Mouse (Mus musculus) intestine, postnatal 0 days (tissue): Measurements from ENCODE around the gene Jpt2. TPM values are rescaled to one million over a fixed set of nuclear protein-coding genes. Genes with fewer than 3 reads are reported as not detected.

ENCODE experiments used
- ATAC-seq: fragments of 200-750 bp; cut with Nextera tagmentation; 2 replicates; pipeline ENCODE4 v1.8.0; 2017; ENCODE audit warnings: mild to moderate bottlenecking, moderate TSS enrichment, moderate library complexity
- H3K27ac ChIP-seq: fragments of 300-500 bp; sonication (generic); 2 replicates; pipeline ENCODE4 v1.5.1; 2014; ENCODE audit warnings: mild to moderate bottlenecking, low read depth, low read length, moderate library complexity
- H3K27me3 ChIP-seq: fragments of 300-500 bp; sonication (generic); replicated peaks from 2 replicates; pipeline ENCODE4 v1.6.1; 2014; ENCODE audit warnings: low read length, mixed read lengths; ENCODE audit not compliant: control insufficient read depth, insufficient read depth
- H3K36me3 ChIP-seq: fragments of 300-500 bp; sonication (generic); 2 replicates; pipeline ENCODE4 v1.6.1; 2014; ENCODE audit warnings: mild to moderate bottlenecking, moderate library complexity; ENCODE audit not compliant: control insufficient read depth, insufficient read depth
- H3K4me1 ChIP-seq: fragments of 300-500 bp; sonication (generic); replicated peaks from 2 replicates; pipeline ENCODE4 v1.6.1; 2014; ENCODE audit warnings: antibody characterized with exemption, low read length, mixed read lengths; ENCODE audit not compliant: control insufficient read depth, insufficient read depth
- H3K4me2 ChIP-seq: fragments of 300-500 bp; sonication (generic); replicated peaks from 2 replicates; pipeline ENCODE4 v1.6.1; 2014; ENCODE audit warnings: low read depth, mild to moderate bottlenecking, moderate library complexity
- H3K4me3 ChIP-seq: fragments of 300-500 bp; sonication (generic); 2 replicates; pipeline ENCODE4 v1.5.1; 2014; ENCODE audit warnings: low read depth, low read length
- H3K9ac ChIP-seq: fragments of 300-500 bp; sonication (generic); 2 replicates; pipeline ENCODE4 v1.6.1; 2014; ENCODE audit warnings: mild to moderate bottlenecking, low read depth, low read length
- H3K9me3 ChIP-seq: fragments of 300-500 bp; sonication (generic); 2 replicates; pipeline ENCODE4 v1.6.1; 2016; ENCODE audit warnings: mixed run types; ENCODE audit not compliant: control insufficient read depth
- CTCF ChIP-seq: sonication (generic); IDR thresholded peaks from 2 replicates; pipeline ENCODE4 v1.5.1; 2016; ENCODE audit warnings: low read depth, mild to moderate bottlenecking, control low read depth, antibody characterized with exemption, moderate library complexity
- WGBS: fragments of 180-500 bp; shearing (Covaris S2); extraction: QIAGEN DNeasy Blood & Tissue Kit; methylation state at CpG from one replicate; pipeline ENCODE4 v1.1.7; 2014; 5-methylcytosine and 5-hydroxymethylcytosine counted together
- polyA plus RNA-seq: library from polyadenylated mRNA; unstranded; fragments of >200 nt; fragmentation: Nextera tagmentation; extraction: Ambion mirVana; gene quantifications from 2 replicates; pipeline ENCODE4 v1.2.1, GENCODE M21; 2015

Gene Jpt2
- polyA plus RNA-seq, 1 experiment from 2014 or later, result 35.7 TPM

DNA sequence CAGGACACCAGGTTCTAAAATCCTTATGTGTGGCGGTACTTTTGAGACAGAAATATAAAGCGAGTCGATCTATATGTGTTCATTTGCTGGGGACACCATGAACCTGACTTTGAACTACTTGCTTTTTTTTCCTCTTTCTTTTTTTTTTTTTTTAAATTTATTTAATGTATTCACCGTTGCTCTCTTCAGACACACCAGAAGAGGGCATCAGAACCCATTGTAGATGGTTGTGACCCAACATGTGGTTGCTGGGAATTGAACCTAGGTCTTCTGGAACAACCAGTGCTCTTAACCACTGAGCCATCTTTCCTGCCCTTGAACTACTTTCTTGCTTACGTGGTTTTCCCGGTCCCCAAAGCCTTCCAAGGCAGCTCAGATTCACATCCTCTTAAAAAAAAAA, 23.2 kb downstream of the Jpt2 start:
- Histone ChIP-seq H3K36me3 (no peaks in the 10 kb centered on the region), H3K4me3 (peak overlapping the region; percentile 71), H3K9me3 (no peaks in the 10 kb centered on the region), H3K4me1 (no peaks in the 10 kb centered on the region; the same call in 1 of the 2 replicates), H3K27me3 (no peaks in the 10 kb centered on the region), H3K4me2 (peak overlapping the region; percentile 88), H3K27ac (peak overlapping the region; percentile 66; the same call in 1 of the 2 replicates), H3K9ac (peak overlapping the region; percentile 67; the same call in 1 of the 2 replicates)
- ATAC-seq, result no peak
- peak; percentile 31; the same call in 1 of the 2 replicates for TF ChIP-seq CTCF
- 48% methylated on average over 6 of the region's 6 CpGs for WGBS

DNA sequence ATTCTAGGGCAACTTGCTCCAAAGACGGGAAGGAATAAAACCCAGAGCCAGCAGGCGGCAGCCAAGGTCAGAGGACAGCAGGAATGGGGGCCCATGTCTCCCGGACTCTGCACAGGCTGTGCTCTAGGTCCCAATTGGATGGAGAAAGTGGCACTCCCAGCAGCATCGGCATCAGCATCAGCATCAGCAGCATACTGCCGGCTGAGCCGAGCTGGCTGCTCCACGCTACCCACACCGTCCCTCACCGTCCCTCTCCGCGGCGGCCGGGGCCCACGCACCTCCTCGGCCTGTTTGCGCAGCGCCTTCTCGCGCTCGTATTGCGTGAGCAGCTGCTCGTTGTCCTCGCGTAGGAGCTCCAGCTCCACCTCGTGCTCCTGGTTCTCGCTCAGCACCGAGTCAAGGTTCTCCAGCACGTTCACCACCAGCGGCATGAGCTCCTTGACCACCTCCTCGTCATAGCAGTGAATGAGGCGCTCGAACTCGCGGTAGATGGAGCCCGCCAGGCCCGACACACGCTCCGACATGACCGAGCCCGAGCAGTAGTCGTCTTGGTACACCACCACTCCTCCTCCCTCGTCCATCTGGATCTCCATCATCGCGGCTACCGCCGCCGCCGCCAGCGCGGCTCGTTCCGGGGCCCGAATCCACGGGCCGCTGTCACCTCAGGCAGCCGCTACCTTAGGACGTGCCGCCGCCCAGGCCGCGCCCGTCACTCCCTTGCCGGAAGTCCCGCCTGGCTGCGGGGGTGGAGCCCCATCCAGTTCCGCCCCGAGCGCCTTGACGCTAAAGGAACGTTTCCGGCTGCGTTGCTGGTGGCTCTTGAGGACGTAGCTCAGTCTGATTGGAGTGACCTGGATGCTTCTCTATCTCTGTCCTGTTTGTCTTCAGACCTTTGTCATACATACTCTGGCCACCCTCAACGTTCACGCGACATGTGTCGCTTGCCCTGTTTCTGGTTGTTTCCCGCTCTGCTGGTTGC, 23.9 kb downstream of the Jpt2 start, which contains the start of gene Mapk8ip3:
Gene Mapk8ip3 (minus strand): TSS at position 719 of the 979 bp plus-strand sequence.
- no peaks in the 10 kb centered on the region; the same call in 1 of the 2 replicates for H3K4me1 ChIP-seq
- H3K27ac ChIP-seq, result peak within 1 kb of the TSS; percentile 66
- under 1% methylated on average over 77 of the region's 78 CpGs for WGBS
- H3K9me3 ChIP-seq, result no peaks in the 10 kb centered on the region
- H3K4me2 ChIP-seq, result peak within 1 kb of the TSS; percentile 88
- H3K9ac ChIP-seq, result peak within 1 kb of the TSS; percentile 67
- no peaks in the 10 kb centered on the region for H3K36me3 ChIP-seq
- no peaks in the 10 kb centered on the region for H3K27me3 ChIP-seq
- TF ChIP-seq CTCF, result peak; percentile 70
- peak within 1 kb of the TSS; percentile 71 for H3K4me3 ChIP-seq
- ATAC-seq, result peak; percentile 96

DNA sequence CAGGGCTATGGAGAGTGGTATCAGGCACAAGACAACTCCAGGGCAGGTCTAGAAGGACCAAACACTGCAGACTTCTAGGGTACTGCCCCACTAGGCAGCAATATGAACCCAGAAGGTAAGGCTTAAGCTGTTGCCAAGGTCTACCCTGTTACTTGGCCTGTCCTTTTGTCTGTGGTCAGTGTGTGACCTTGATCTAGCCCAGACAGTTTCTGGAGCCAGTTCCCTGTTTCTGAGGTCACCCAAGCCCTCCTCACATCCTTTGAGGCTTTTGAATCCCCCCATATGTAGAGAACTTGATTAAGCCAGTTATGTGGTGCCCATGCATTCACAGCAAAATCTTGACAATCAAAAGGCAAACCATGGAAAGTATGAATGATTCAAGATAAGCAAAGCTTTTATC, 24.8 kb downstream of the Jpt2 start:
- Histone ChIP-seq H3K36me3 (no peaks in the 10 kb centered on the region), H3K9ac (peak overlapping the region; percentile 67; the same call in 1 of the 2 replicates), H3K27me3 (no peaks in the 10 kb centered on the region), H3K4me1 (no peaks in the 10 kb centered on the region; the same call in 1 of the 2 replicates), H3K4me2 (peak overlapping the region; percentile 88), H3K27ac (no peak overlapping the region), H3K9me3 (no peaks in the 10 kb centered on the region), H3K4me3 (peak overlapping the region; percentile 71)
- ATAC-seq, result no peak
- no peak for TF ChIP-seq CTCF

DNA sequence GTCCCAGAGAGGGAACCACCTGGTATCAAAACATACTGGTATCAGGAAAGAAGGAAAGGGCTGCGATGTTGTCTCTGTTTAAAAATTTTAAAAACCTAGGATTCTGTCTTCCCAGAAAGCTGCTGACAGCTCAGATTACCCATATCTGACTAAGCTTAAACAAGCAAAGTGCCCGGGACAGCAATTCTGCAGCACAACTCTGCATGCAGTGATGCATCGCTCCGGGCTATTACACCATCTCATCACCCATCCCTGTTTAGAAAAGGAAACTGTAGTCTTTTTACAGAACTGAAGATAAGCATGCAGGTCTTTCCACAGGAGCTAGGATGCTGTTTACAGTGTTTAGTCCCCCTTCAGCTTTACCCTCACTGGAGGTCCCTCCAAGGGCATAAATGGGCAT, 25.6 kb downstream of the Jpt2 start:
- Histone ChIP-seq H3K4me2 (peak overlapping the region; percentile 88; the same call in 1 of the 2 replicates), H3K4me1 (no peaks in the 10 kb centered on the region; the same call in 1 of the 2 replicates), H3K9ac (no peak overlapping the region), H3K36me3 (no peaks in the 10 kb centered on the region), H3K27ac (no peak overlapping the region), H3K9me3 (no peaks in the 10 kb centered on the region), H3K27me3 (no peaks in the 10 kb centered on the region), H3K4me3 (no peak overlapping the region)
- WGBS, result 50% methylated on average over 4 of the region's 4 CpGs
- no peak for ATAC-seq
- TF ChIP-seq CTCF, result no peak

DNA sequence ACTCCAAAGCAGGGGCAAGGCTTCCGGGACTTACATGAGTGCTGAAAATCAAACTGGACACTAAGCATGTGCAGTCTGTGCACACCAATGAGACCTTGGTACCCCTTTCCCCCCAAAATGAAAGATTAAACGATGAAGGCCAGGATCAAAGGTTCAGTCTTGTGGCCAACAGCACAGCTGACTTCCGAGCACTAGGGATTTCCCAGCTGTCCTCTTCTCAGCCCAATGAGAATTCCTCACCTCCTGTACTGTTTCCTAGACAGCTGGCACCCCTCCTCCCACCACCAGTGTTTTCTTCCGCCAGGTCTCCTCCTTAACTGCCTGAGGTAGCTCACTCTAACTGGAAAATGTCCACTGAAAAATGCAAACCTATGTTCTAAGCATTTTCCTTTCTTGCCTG, 27.3 kb downstream of the Jpt2 start:
- no peaks in the 10 kb centered on the region for H3K27me3 ChIP-seq
- H3K9me3 ChIP-seq, result no peaks in the 10 kb centered on the region
- no peak for TF ChIP-seq CTCF
- H3K27ac ChIP-seq, result no peak overlapping the region
- 78% methylated on average over 4 of the region's 4 CpGs for WGBS
- ATAC-seq, result no peak
- no peaks in the 10 kb centered on the region; the same call in 1 of the 2 replicates for H3K4me1 ChIP-seq
- no peak overlapping the region for H3K9ac ChIP-seq
- no peak overlapping the region for H3K4me2 ChIP-seq
- H3K4me3 ChIP-seq, result no peak overlapping the region
- H3K36me3 ChIP-seq, result no peaks in the 10 kb centered on the region

DNA sequence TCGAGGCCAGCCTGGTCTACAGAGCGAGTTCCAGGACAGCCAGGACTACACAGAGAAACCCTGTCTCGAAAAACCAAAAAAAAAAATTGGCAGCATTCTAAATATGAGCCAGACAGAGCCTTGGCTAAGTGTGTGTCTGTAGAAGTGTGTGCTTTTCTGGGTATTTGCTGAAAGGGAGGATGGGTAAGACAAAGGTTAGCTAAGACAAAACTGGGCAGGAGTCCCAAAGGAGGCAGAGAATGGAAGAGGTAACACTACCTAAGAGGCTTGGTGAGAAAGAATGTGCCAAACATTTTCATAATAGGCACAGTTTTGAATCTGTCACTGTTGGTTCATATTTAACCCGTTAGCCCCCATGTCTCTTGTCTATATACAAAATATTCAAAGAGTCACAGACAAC, 28.1 kb downstream of the Jpt2 start:
- no peak for ATAC-seq

More for the DNA sequence above, 28.1 kb downstream of the Jpt2 start:
- H3K36me3 ChIP-seq, result peaks cover 4% of the 10 kb centered on the region; the same call in 1 of the 2 replicates
- no peak overlapping the region for H3K27ac ChIP-seq
- H3K4me1 ChIP-seq, result no peaks in the 10 kb centered on the region; the same call in 1 of the 2 replicates
- no peak overlapping the region for H3K4me2 ChIP-seq
- H3K9me3 ChIP-seq, result no peaks in the 10 kb centered on the region
- no peak overlapping the region for H3K9ac ChIP-seq
- no peaks in the 10 kb centered on the region for H3K27me3 ChIP-seq
- TF ChIP-seq CTCF, result no peak
- H3K4me3 ChIP-seq, result no peak overlapping the region
- WGBS, result 90% methylated on average over 4 of the region's 4 CpGs
